In genomic region chr1:72254545-72255061, GRCm38 (mm10) we compare ENCODE assay signal across 8 mouse cellular contexts. TPM values are rescaled to one million over a fixed set of nuclear protein-coding genes. Genes with fewer than 3 reads are reported as not detected.
DNase-seq lines count a peak whose midpoint lies in the region; ATAC-seq and TF ChIP-seq lines count a peak whose summit lies in the region.

No protein-coding gene starts in this region.

- no peaks in the 10 kb centered on the region for H3K27me3 ChIP-seq in forebrain, embryonic 15.5 days
- no peaks in the 10 kb centered on the region for H3K27me3 ChIP-seq in lung, embryonic 14.5 days (ENCODE audit: insufficient read depth, low read length)
- H3K27me3 ChIP-seq in thymus, adult 2 months (ENCODE audit: control insufficient read depth, insufficient read depth, low read length): no peaks in the 10 kb centered on the region

- H3K36me3 ChIP-seq in forebrain, embryonic 15.5 days: no peaks in the 10 kb centered on the region
- no peaks in the 10 kb centered on the region for H3K36me3 ChIP-seq in lung, embryonic 14.5 days (ENCODE audit: insufficient read depth)
- no peaks in the 10 kb centered on the region for H3K36me3 ChIP-seq in thymus, adult 2 months (ENCODE audit: control insufficient read depth, insufficient read depth, low read length)

- TF ChIP-seq CTCF in layer of hippocampus, adult 2 months (conservative IDR thresholded peaks at IDR 0.05): no peak
- TF ChIP-seq CTCF in lung, embryonic 14.5 days (IDR thresholded peaks at IDR 0.05; ENCODE audit: low read depth): peak; percentile 43
- no peak for TF ChIP-seq CTCF in olfactory bulb, adult 2 months (IDR thresholded peaks at IDR 0.05; ENCODE audit: insufficient read depth, low read depth, low read length)
- TF ChIP-seq CTCF in thymus, adult 2 months (IDR thresholded peaks at IDR 0.05; ENCODE audit: borderline replicate concordance, control insufficient read depth, extremely low read depth, insufficient read depth, low read length, poor library complexity): 0 out of 2 replicates have a peak, but pooled peaks have one; percentile 43

- DNase-seq in ES-CJ7 (ENCODE audit: low read depth, low spot score): peak; percentile 98
- DNase-seq in cerebellum, adult 11 months: peak; percentile 85
- peak; percentile 87 to 88 for DNase-seq in heart, postnatal 36 days
- peak; percentile 76 to 83 for DNase-seq in layer of hippocampus, adult 2 months (ENCODE audit: low spot score in 2 of 2)
- peak; percentile 96 for DNase-seq in lung, embryonic 14.5 days
- DNase-seq in thymus, adult 2 months: peak; percentile 86

- peak; percentile 91 for ATAC-seq in forebrain, embryonic 15.5 days (replicated peaks)
- peak; percentile 90 for ATAC-seq in lung, embryonic 14.5 days (ENCODE audit: insufficient read depth)

- H3K4me1 ChIP-seq in forebrain, embryonic 15.5 days: peaks cover 22% of the 10 kb centered on the region
- 0 out of 2 replicates have a peak, but pooled peaks cover 6% of the 10 kb centered on the region for H3K4me1 ChIP-seq in lung, embryonic 14.5 days (ENCODE audit: insufficient read depth)
- H3K4me1 ChIP-seq in olfactory bulb, adult 2 months (ENCODE audit: control insufficient read depth, insufficient read depth, low read length): peaks cover 5% of the 10 kb centered on the region
- H3K4me1 ChIP-seq in thymus, adult 2 months (replicated peaks; ENCODE audit: control insufficient read depth, insufficient read depth, low read length): peaks cover 9% of the 10 kb centered on the region

- peak overlapping the region; percentile 93 for H3K27ac ChIP-seq in forebrain, embryonic 15.5 days (replicated peaks)
- peak overlapping the region; percentile 92 for H3K27ac ChIP-seq in layer of hippocampus, adult 2 months
- H3K27ac ChIP-seq in lung, embryonic 14.5 days (ENCODE audit: low read depth): peak overlapping the region; percentile 90
- H3K27ac ChIP-seq in olfactory bulb, adult 2 months (ENCODE audit: insufficient read depth, low read depth, low read length): peak overlapping the region; percentile 59; the same call in 1 of the 2 replicates
- H3K27ac ChIP-seq in thymus, adult 2 months (ENCODE audit: control insufficient read depth, insufficient read depth, low read length): peak overlapping the region; percentile 55

- intact Hi-C loops in heart, postnatal 36 days (cut with DNase I): no loop called here

- 1% methylated on average over 35 of the region's 35 CpGs for WGBS in forebrain, embryonic 15.5 days
- WGBS in lung, embryonic 14.5 days: under 1% methylated on average over 35 of the region's 35 CpGs
- WGBS in olfactory bulb, adult 2 months: under 1% methylated on average over 35 of the region's 35 CpGs
- under 1% methylated on average over 35 of the region's 35 CpGs for WGBS in thymus, adult 2 months

- H3K4me2 ChIP-seq in forebrain, embryonic 15.5 days (replicated peaks): peak overlapping the region; percentile 70
- H3K4me2 ChIP-seq in lung, embryonic 14.5 days: peak overlapping the region; percentile 65

- no peak for TF ChIP-seq POLR2A in olfactory bulb, adult 2 months (IDR thresholded peaks at IDR 0.05; ENCODE audit: insufficient read depth, low read depth, low read length)
- TF ChIP-seq POLR2A in thymus, adult 2 months (IDR thresholded peaks at IDR 0.05; ENCODE audit: control insufficient read depth, extremely low read depth, insufficient read depth, low read length, poor library complexity): 0 out of 2 replicates have a peak, but pooled peaks have one; percentile 39

- no peaks in the 10 kb centered on the region for H3K9me3 ChIP-seq in forebrain, embryonic 15.5 days
- no peaks in the 10 kb centered on the region for H3K9me3 ChIP-seq in lung, embryonic 14.5 days (ENCODE audit: low read depth, low read length)

- peak overlapping the region; percentile 49 for H3K4me3 ChIP-seq in forebrain, embryonic 15.5 days
- peak overlapping the region; percentile 47 for H3K4me3 ChIP-seq in layer of hippocampus, adult 2 months
- peak overlapping the region; percentile 39 for H3K4me3 ChIP-seq in lung, embryonic 14.5 days (ENCODE audit: low read depth, low read length)
- peak overlapping the region; percentile 56 for H3K4me3 ChIP-seq in olfactory bulb, adult 2 months (ENCODE audit: insufficient read depth, low read depth, low read length)
- peak overlapping the region; percentile 59 for H3K4me3 ChIP-seq in thymus, adult 2 months (ENCODE audit: control insufficient read depth, insufficient read depth, low read length)

- H3K9ac ChIP-seq in forebrain, embryonic 15.5 days (replicated peaks): peak overlapping the region; percentile 72
- H3K9ac ChIP-seq in lung, embryonic 14.5 days: peak overlapping the region; percentile 64

RNA-seq across cellular contexts. Expression of gene Pecr, which starts 29.5 kb away (rescaled TPM):
- polyA plus RNA-seq in forebrain, embryonic 15.5 days (2015; fragmentation: Nextera tagmentation; extraction: Ambion mirVana): 9.1 and 12.8 TPM in 2 replicates
- total RNA-seq in heart, postnatal 36 days (2021): 10 to 100 TPM; 10.3 to 11.7 TPM
- 1 to 10 TPM; 5.4 to 6.7 TPM for total RNA-seq in layer of hippocampus, adult 2 months (2021)
- 22.7 and 25.6 TPM in 2 replicates for polyA plus RNA-seq in lung, embryonic 14.5 days (2014; fragmentation: Nextera tagmentation; extraction: Ambion mirVana)
- not detected in 2 replicates for polyA plus RNA-seq in olfactory bulb, adult 2 months (2012; ENCODE audit: insufficient read depth, insufficient read length, low replicate concordance, missing spikeins)
- polyA plus RNA-seq in thymus, adult 2 months (2012; rRNA removed): 3.6 TPM in 2 replicates

RNA-seq across cellular contexts. Expression of gene Tmem169, which starts 29.6 kb away (rescaled TPM):
- polyA plus RNA-seq in forebrain, embryonic 15.5 days (2015; fragmentation: Nextera tagmentation; extraction: Ambion mirVana): 32.8 and 34.0 TPM in 2 replicates
- not detected for total RNA-seq in heart, postnatal 36 days (2021)
- total RNA-seq in layer of hippocampus, adult 2 months (2021): 10 to 100 TPM; 13.6 to 17.1 TPM
- 1.1 and 2.3 TPM in 2 replicates for polyA plus RNA-seq in lung, embryonic 14.5 days (2014; fragmentation: Nextera tagmentation; extraction: Ambion mirVana)
- polyA plus RNA-seq in olfactory bulb, adult 2 months (2012; ENCODE audit: insufficient read depth, insufficient read length, low replicate concordance, missing spikeins): not detected in 2 replicates
- polyA plus RNA-seq in thymus, adult 2 months (2012; rRNA removed): 0.46 and 0.89 TPM in 2 replicates

RNA-seq across cellular contexts. Expression of gene Mreg, which starts 42.5 kb away (rescaled TPM):
- 0.94 and 1.4 TPM in 2 replicates for polyA plus RNA-seq in forebrain, embryonic 15.5 days (2015; fragmentation: Nextera tagmentation; extraction: Ambion mirVana)
- 10 to 100 TPM; 34.5 to 35.5 TPM for total RNA-seq in heart, postnatal 36 days (2021)
- 1 to 10 TPM; 3.1 to 3.6 TPM for total RNA-seq in layer of hippocampus, adult 2 months (2021)
- 1.5 and 1.8 TPM in 2 replicates for polyA plus RNA-seq in lung, embryonic 14.5 days (2014; fragmentation: Nextera tagmentation; extraction: Ambion mirVana)
- not detected in 2 replicates for polyA plus RNA-seq in olfactory bulb, adult 2 months (2012; ENCODE audit: insufficient read depth, insufficient read length, low replicate concordance, missing spikeins)
- polyA plus RNA-seq in thymus, adult 2 months (2012; rRNA removed): 20.6 and 28.0 TPM in 2 replicates

RNA-seq across cellular contexts. Expression of gene Xrcc5, which starts 52.6 kb away (rescaled TPM):
- 27.3 and 28.1 TPM in 2 replicates for polyA plus RNA-seq in forebrain, embryonic 15.5 days (2015; fragmentation: Nextera tagmentation; extraction: Ambion mirVana)
- 10 to 100 TPM; 13.2 to 15.2 TPM for total RNA-seq in heart, postnatal 36 days (2021)
- total RNA-seq in layer of hippocampus, adult 2 months (2021): 10 to 100 TPM; 14.2 to 14.8 TPM
- 36.2 and 36.8 TPM in 2 replicates for polyA plus RNA-seq in lung, embryonic 14.5 days (2014; fragmentation: Nextera tagmentation; extraction: Ambion mirVana)
- not detected in 2 replicates for polyA plus RNA-seq in olfactory bulb, adult 2 months (2012; ENCODE audit: insufficient read depth, insufficient read length, low replicate concordance, missing spikeins)
- polyA plus RNA-seq in thymus, adult 2 months (2012; rRNA removed): 4.0 and 4.7 TPM in 2 replicates

Comparison
In these comparisons a context has a peak if more than half of its experiments do, and no peak if none do; other contexts are left out.
1. Peak in every context shown above with its lines: DNase-seq, ATAC-seq, H3K4me3 ChIP-seq and H3K27ac ChIP-seq.
2. CTCF ChIP-seq: peak in lung, embryonic 14.5 days (single experiment) and thymus, adult 2 months (single experiment); none in layer of hippocampus, adult 2 months (single experiment) and olfactory bulb, adult 2 months (single experiment).
3. RNA of gene Tmem169, which starts 29.6 kb away (polyA plus RNA-seq): 32.8 to 34.0 TPM in forebrain, embryonic 15.5 days; 1.1 to 2.3 TPM in lung, embryonic 14.5 days, 0.46 to 0.89 TPM in thymus, adult 2 months and not detected in olfactory bulb, adult 2 months; every median in the first group is over 10 times any median in the second.